Mouse (Mus musculus) limb, embryonic 14.5 days (tissue): ENCODE measurements at regions not wholly inside any gene's neighbourhood (a gene's known extent, or its start where the extent isn't known, plus 50 kb on each side); places are given as distances from the start of the nearest gene placed in this dataset.
A peak's percentile ranks its signal among the peaks of the same experiment; 100 is the strongest.

Source experiments
- ATAC-seq: fragments of 200-750 bp; cut with Nextera tagmentation; 2 replicates; pipeline ENCODE4 v1.8.0; 2017; ENCODE audit warnings: low read depth, moderate number of reproducible peaks, moderate TSS enrichment; ENCODE audit not compliant: low FRiP score
- DNase-seq: peaks from one replicate; pipeline ENCODE4 v3.0.0-alpha.2; 2015; ENCODE audit warnings: low spot score
- H3K27ac ChIP-seq: fragments of 300-500 bp; sonication (generic); replicated peaks from 2 replicates; pipeline ENCODE4 v1.5.1; 2014; ENCODE audit warnings: low read depth, mild to moderate bottlenecking, low read length, moderate library complexity, mixed read lengths
- H3K27me3 ChIP-seq: fragments of 300-500 bp; sonication (generic); 2 replicates; pipeline ENCODE4 v1.6.1; 2014; ENCODE audit warnings: low read length, mixed read lengths; ENCODE audit not compliant: control insufficient read depth, insufficient read depth
- H3K36me3 ChIP-seq: fragments of 300-500 bp; sonication (generic); 2 replicates; pipeline ENCODE4 v1.6.1; 2014; ENCODE audit warnings: mild to moderate bottlenecking, low read length, moderate library complexity, mixed read lengths; ENCODE audit not compliant: control insufficient read depth, insufficient read depth
- H3K4me1 ChIP-seq: fragments of 300-500 bp; sonication (generic); 2 replicates; pipeline ENCODE4 v1.6.1; 2014; ENCODE audit warnings: antibody characterized with exemption, low read length, mixed read lengths; ENCODE audit not compliant: control insufficient read depth, insufficient read depth
- H3K4me2 ChIP-seq: fragments of 300-500 bp; sonication (generic); replicated peaks from 2 replicates; pipeline ENCODE4 v1.6.1; 2014; ENCODE audit warnings: low read depth, mild to moderate bottlenecking, low read length, moderate library complexity; ENCODE audit not compliant: severe bottlenecking
- H3K4me3 ChIP-seq: fragments of 300-500 bp; sonication (generic); replicated peaks from 2 replicates; pipeline ENCODE4 v1.5.1; 2014; ENCODE audit warnings: low read length
- H3K9ac ChIP-seq: fragments of 300-500 bp; sonication (generic); 2 replicates; pipeline ENCODE4 v1.6.1; 2014; ENCODE audit warnings: mild to moderate bottlenecking, low read depth, low read length, moderate library complexity; ENCODE audit not compliant: severe bottlenecking
- H3K9me3 ChIP-seq: fragments of 300-500 bp; sonication (generic); 2 replicates; pipeline ENCODE4 v1.6.1; 2016; ENCODE audit warnings: low read length; ENCODE audit not compliant: control insufficient read depth
- POLR2A ChIP-seq: fragments of 200-500 bp; IDR thresholded peaks from 2 replicates; pipeline ENCODE4 v1.8.0; 2012; ENCODE audit warnings: inconsistent platforms, mild to moderate bottlenecking, moderate library complexity, borderline replicate concordance; ENCODE audit not compliant: insufficient read depth, insufficient read length; ENCODE audit errors: extremely low read depth
- WGBS: fragments of 180-500 bp; shearing (Covaris S2); extraction: QIAGEN DNeasy Blood & Tissue Kit; methylation state at CpG from one replicate; pipeline ENCODE4 v1.1.7; 2014; 5-methylcytosine and 5-hydroxymethylcytosine counted together

GRCm38 (mm10) chr6:94881139-94881538 lies 181.2 kb upstream of the Lrig1 start:
- peak overlapping the region; percentile 68 for H3K27ac ChIP-seq
- peak; percentile 48 for DNase-seq

GRCm38 (mm10) chr6:94875841-94876240 lies 175.9 kb upstream of the Lrig1 start:
- no peak overlapping the region for H3K4me3 ChIP-seq
- peak; percentile 69; the same call in 1 of the 2 replicates for ATAC-seq
- no peak overlapping the region for H3K4me2 ChIP-seq
- 44% methylated on average over 5 of the region's 5 CpGs for WGBS
- no peaks in the 10 kb centered on the region for H3K9me3 ChIP-seq
- no peaks in the 10 kb centered on the region for H3K36me3 ChIP-seq
- peaks cover 4% of the 10 kb centered on the region; the same call in 1 of the 2 replicates for H3K4me1 ChIP-seq
- DNase-seq = peak; percentile 53
- H3K27me3 ChIP-seq = no peaks in the 10 kb centered on the region
- H3K9ac ChIP-seq = no peak overlapping the region
- no peak for TF ChIP-seq POLR2A
- H3K27ac ChIP-seq = 0 out of 2 replicates have a peak overlapping the region, but pooled peaks have one; percentile 13

More at GRCm38 (mm10) chr6:94881139-94881538, 181.2 kb upstream of the Lrig1 start:
- no peak overlapping the region for H3K4me2 ChIP-seq
- H3K9me3 ChIP-seq = no peaks in the 10 kb centered on the region
- H3K36me3 ChIP-seq = no peaks in the 10 kb centered on the region
- no peak overlapping the region for H3K9ac ChIP-seq
- H3K4me1 ChIP-seq = peaks cover 9% of the 10 kb centered on the region
- WGBS = 27% methylated on average over 10 of the region's 10 CpGs
- no peak overlapping the region for H3K4me3 ChIP-seq
- 0 out of 2 replicates have a peak, but pooled peaks have one; percentile 34 for ATAC-seq
- no peaks in the 10 kb centered on the region for H3K27me3 ChIP-seq
- TF ChIP-seq POLR2A = no peak

- no peak overlapping the region for H3K4me3 ChIP-seq
- no peak overlapping the region for H3K9ac ChIP-seq
- 94% methylated on average over 4 of the region's 4 CpGs for whole genome bisulfite sequencing
- peaks cover 3% of the 10 kb centered on the region; the same call in 1 of the 2 replicates for H3K4me1 ChIP-seq
- H3K4me2 ChIP-seq = no peak overlapping the region
- H3K36me3 ChIP-seq = no peaks in the 10 kb centered on the region
- ATAC-seq (no peak), DNase-seq (no peak)
- H3K9me3 ChIP-seq = no peaks in the 10 kb centered on the region
- TF ChIP-seq POLR2A = no peak
- no peak overlapping the region for H3K27ac ChIP-seq
- H3K27me3 ChIP-seq = no peaks in the 10 kb centered on the region
Observed at GRCm38 (mm10) chr6:94875065-94875464, 175.1 kb upstream of the Lrig1 start.

GRCm38 (mm10) chr6:94874415-94874814 lies 174.5 kb upstream of the Lrig1 start:
- no peaks in the 10 kb centered on the region for H3K27me3 ChIP-seq
- no peak for TF ChIP-seq POLR2A
- H3K4me1 ChIP-seq = peaks cover 3% of the 10 kb centered on the region; the same call in 1 of the 2 replicates
- H3K4me3 ChIP-seq = no peak overlapping the region
- H3K27ac ChIP-seq = no peak overlapping the region
- 45% methylated on average over 1 of the region's 1 CpGs for WGBS
- ATAC-seq (no peak), DNase-seq (no peak)
- H3K36me3 ChIP-seq = no peaks in the 10 kb centered on the region
- no peak overlapping the region for H3K4me2 ChIP-seq
- no peaks in the 10 kb centered on the region for H3K9me3 ChIP-seq
- H3K9ac ChIP-seq = no peak overlapping the region

- Histone ChIP-seq H3K9ac (no peak overlapping the region), H3K4me1 (no peaks in the 10 kb centered on the region), H3K4me2 (no peak overlapping the region), H3K4me3 (no peak overlapping the region), H3K9me3 (no peaks in the 10 kb centered on the region), H3K36me3 (no peaks in the 10 kb centered on the region), H3K27me3 (no peaks in the 10 kb centered on the region), H3K27ac (no peak overlapping the region)
- no peak for TF ChIP-seq POLR2A
- 58% methylated on average over 3 of the region's 3 CpGs for WGBS
- peak; percentile 42 for DNase-seq
- ATAC-seq = no peak
Observed at GRCm38 (mm10) chr6:94867952-94868351, 168.0 kb upstream of the Lrig1 start.

GRCm38 (mm10) chr6:94865498-94865897 lies 165.5 kb upstream of the Lrig1 start:
- 80% methylated on average over 2 of the region's 2 CpGs for WGBS
- Histone ChIP-seq H3K4me1 (no peaks in the 10 kb centered on the region), H3K9me3 (no peaks in the 10 kb centered on the region), H3K4me2 (no peak overlapping the region), H3K36me3 (no peaks in the 10 kb centered on the region), H3K27me3 (no peaks in the 10 kb centered on the region), H3K4me3 (no peak overlapping the region), H3K27ac (no peak overlapping the region), H3K9ac (no peak overlapping the region)
- no peak for TF ChIP-seq POLR2A
- ATAC-seq = no peak
- no peak for DNase-seq
